Mouse (Mus musculus): Measurements from ENCODE around the gene Nelfcd.

The Nelfcd gene

DNA sequence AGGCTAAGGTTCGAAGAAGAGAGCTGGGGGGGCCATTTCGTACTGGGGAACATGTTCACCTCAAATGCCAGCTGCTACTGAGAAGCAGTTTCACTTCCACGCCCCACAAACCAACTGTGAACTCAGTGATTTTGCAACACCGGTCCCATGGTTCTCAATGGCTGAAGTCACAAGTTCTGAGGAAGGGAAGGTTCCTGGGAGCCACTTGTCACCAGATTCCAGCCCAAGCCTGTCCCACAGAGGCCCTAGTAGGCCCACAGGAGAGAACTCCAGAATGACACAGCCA, 22.0 kb downstream of the Nelfcd start:
- no peak for DNase-seq (ENCODE audit: low read depth)

DNA sequence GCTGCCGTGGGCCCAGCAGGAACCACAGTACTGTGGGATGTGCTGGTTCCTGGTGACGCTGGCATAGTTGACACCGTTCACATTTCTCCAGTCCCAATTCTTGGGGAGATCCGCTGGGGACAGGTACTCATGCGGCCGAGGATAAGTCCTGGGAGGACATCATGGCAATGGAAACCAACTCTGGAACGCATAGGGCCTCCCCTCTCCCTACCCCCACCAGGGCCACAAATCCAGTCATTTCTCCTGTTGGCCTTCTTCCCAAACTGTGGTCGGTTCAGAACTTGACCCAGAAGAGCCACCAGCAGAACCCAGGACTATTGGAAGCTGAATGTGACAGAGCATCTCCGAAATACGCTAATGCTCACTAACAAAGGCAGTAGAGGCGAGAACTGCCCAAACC, 22.6 kb downstream of the Nelfcd start:
- no peak for DNase-seq (ENCODE audit: low read depth)

DNA sequence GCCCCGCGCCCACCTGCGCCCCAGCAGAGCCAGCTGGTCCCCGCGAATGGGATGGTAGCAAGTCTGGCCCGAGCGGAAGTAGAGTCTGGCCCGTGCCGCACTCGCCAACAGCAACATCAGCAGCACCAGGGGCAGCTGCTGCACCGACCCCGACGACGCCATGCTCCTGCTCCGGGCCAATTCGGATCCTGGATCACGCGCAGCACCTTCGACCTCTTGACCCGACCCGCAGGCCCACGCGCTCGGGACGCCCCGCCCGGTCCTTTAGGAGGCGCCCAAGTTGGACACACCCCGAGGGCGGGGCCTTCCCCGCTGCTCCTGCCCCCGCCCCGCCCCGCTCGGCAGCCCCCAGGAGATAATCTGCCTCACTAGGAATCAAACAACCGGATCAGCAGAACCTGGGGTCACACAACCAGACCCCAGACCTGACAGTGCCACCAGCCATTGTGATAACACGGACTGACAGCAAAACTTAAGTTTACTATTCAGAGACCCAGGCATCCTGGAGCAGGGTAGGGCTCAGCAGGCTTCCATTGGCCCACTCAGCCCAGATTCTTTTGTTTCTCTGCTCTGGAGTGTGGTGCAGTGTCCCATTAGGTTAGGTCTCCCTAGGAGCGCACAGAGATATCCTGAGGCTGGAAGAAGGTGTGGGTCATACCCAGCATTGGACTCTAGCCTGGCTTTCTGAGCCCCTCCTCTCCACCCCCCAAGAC, 23.3 kb downstream of the Nelfcd start, which contains the start of gene Ctsz:
Gene Ctsz, minus strand, starts transcription at position 303 of the 713 bp plus-strand sequence.
- peak; percentile 82 for DNase-seq (ENCODE audit: low read depth)

DNA sequence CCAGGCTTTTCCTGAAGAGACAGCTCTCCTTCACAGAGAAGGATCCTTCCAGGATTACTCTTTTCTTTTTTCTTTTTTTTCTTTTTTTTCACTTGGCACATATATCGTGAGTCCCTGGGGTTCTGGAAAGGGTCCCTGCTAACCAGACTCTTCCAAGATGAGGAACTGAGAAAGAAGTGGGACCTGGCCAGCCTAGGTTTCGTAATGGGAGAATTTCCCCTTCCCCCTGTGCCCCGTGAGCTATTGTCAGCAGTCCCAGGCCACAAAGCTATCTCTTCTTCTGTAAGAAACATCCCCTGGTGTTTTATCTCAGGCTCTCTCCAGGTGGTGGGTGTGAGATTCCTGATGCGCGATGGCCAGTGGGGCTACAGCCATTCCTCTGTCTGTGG, 23.8 kb downstream of the Nelfcd start:
- no peak for DNase-seq (ENCODE audit: low read depth)

DNA sequence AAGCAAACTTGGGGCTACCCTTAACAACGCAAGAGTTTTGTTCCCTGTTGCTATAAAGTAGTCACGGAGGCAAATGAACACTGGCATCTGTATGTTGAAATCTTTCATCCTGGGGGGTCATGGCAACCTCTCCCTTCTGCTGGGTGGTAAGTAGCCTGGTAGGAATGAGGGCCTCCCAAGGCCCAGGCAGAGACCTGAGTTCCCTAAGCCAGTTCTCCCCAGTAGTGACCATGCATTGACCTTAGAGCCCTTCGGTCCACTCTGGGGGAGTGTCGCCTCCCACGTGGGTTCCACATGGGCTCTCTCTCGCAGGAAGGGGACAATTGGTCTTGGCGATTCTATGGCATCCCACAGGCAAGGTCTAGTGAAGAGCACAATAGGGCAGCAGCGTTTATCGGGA, 24.4 kb downstream of the Nelfcd start:
- DNase-seq (ENCODE audit: low read depth), result no peak

DNA sequence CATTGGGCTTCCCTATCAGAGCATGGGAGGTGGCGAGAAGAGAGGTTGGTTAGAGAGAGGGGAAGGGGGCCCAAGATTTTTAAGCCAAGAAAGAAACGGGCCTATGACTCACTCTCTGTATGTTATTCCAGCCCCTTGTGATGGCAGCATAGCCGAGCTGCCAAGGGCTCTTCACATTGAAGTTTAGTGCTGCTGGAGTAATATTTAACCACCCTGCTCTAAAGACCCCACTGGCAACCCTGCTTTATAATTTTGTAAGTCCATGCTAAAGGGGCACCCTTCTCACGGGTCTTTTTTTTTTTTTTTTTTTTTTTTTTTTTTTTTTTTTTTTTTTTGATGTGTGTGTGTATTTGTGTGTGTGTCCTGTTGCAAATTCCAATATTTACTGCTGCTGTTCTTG, 26.3 kb downstream of the Nelfcd start:
- DNase-seq (ENCODE audit: low read depth), result peak; percentile 16

DNA sequence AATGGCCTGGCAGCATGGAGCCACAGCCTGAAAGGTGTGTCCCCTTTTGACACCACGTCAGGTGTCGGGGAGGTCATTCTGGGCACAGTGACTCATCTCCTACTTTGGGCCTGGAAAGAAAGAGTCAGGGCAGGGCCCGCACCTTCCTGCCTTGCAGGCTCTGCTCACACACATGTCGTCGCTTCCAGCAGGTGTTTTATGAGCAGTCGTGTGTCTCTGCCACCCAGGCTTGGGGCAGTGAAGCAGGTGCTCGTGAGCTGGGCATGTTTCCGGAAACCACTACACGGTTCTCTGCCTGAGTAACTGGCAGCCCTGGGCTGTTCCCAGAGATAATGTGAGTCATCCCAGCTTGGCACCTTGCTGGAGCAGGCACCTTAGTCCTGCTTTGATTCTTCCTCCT, 26.9 kb downstream of the Nelfcd start:
- DNase-seq (ENCODE audit: low read depth), result no peak

DNA sequence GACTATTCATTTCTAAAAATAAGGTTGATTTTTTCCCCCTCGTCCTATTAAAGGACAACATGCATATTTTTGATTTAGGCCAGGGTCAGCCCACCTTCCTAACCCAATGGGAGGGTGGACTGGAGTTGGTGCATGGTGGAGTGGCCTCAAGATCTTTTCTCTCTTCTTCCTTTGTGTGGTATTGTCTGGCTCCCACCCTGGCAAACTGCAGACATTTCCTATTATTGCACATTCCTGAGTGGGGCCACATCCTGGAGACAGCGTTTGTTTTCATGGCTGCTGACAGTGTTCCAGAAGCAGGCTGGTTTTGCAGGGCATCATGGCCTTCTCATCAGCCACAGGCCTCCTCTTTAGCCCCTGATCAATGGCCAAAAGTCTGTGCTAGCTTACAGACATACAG, 27.4 kb downstream of the Nelfcd start:
- peak; percentile 12 for DNase-seq (ENCODE audit: low read depth)

DNA sequence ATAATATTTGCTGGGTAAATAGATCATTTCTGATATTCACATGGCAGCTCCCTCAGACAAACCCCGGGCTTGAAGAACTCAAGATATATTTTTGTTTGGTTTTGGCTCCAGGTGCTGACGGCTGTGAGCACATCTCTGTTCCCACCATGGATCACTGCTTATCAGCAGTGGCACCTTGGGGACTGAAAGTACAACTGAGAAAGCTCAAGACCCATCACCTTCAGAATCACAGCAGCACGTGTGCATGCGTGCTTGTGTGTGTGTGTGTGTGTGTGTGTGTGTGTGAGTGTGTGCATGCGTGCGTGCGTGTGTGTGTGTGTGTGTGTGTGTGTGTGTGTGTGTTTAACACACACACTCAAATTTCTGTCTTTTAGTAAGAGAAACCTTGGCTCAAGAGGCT, 28.8 kb downstream of the Nelfcd start:
- no peak for DNase-seq (ENCODE audit: low read depth)

DNA sequence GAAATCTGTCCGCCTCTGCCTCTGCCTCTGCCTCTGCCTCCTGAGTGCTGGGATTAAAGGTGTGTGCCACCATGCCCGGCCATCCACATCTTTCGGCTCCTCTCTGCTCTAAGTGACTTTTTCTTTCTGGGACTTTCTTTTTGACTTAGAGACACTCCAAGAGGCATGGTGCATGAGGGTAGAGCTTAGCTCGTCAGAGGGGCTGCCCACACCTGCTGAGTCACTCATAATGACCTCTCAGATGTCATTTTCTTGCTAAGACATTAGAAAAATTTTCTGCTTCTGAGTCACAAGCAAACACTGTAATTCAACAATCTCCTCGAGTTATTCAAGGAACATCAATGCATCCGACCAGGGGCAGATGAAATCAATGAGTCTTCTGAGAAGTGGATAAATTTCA, 29.4 kb downstream of the Nelfcd start:
- DNase-seq (ENCODE audit: low read depth), result peak; percentile 5

DNA sequence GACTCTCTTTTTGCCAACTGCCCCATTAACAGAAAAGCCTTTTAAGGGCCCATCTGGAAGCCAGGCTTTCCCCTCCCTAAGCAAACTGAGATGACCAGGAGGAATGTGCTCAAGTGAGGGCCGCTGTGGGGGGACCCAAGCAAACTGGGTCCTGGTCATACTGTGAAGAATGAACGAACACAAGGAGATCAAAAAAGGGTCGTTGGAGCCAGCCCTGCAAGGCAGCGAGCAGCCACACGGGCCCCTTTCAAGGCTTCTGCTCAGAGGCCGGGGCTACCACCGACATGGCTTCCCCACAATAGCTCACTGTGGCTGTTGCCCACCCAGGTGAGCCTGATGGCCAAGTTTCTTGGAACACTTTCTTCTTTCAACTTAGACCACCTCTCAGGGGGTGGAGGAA, 30.9 kb downstream of the Nelfcd start:
- no peak for DNase-seq (ENCODE audit: low read depth)

DNA sequence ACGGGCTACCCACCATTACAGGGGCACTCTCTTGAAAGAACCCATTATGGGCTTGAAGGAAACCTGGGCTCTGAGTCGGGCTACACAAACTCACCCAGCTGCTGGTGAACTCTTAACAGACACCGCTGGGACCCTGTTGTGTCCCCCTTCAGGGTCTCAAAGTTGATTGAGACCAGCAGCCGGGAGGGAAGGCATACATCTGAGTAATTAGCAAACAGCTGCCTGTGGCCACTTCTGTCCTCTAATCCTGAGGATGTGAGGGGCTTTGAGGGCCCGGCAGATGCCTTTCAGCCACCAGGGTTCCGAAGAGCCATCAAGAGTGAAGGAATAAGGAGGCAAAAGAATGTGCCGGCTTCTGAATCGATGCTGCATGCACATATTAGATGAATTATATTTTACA, 31.3 kb downstream of the Nelfcd start:
- no peak for DNase-seq (ENCODE audit: low read depth)

DNA sequence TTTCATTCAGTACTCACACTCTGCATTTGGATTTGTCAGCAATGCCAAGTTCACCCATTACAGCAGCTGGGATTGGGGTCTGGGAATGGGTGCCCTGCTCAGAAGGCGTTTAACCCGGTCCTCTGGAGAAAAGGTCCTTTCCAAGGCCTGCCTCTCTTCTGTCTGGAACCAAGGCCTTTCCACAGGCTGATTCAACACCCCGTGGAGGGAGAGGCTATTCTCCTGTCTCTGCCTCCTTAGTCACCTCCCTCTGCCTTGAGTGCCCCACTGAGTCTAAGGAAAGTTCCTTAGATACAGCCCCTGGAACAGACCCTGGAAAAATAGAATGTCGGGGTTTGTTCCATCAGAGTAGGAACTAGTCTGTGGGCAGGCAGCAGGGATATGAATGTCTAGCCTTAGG, 32.8 kb downstream of the Nelfcd start:
- no peak for DNase-seq (ENCODE audit: low read depth)

DNA sequence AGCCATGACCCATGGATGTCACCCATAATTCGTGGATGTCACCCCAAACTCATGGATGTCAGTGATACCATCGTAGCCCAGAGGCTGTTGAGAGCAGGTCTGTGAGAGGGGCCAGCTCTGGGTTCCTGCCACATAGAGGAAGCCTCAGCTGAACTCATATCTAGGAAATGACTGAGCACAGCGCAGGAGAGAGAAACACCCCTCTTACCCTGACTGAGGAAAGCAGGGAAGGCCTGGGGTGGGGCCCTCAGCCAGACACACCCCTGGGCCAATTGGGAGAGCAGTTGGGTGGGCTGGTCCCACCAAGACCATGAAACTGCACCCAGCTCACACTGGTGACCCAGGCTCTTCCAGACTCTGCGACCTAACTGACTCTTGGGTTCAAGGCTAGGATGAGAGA, 34.7 kb downstream of the Nelfcd start, which contains the start of gene Tubb1:
Gene Tubb1, plus strand, starts transcription at position 343 of the 400 bp plus-strand sequence.
- no peak for DNase-seq (ENCODE audit: low read depth)

DNA sequence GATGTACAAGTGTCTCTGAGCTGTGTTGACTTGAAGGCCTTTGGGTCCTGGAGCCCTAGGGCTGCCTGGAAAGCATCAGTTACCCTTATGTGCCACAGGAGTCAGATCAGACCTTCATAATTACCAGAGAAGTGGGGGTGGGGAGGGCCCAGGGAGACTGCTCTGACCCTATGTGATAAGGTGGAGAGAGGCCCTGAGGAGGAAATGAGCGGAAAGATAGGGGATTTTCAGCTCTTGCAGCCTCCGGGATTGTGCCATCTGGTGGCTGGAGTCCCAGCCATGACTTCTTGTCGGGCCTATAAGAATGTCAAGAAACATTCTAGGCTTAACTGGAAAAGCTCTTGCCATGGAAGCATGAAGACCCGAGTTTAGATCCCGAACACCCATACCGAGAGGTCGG, 38.1 kb downstream of the Nelfcd start:
- peak; percentile 56 for DNase-seq (ENCODE audit: low read depth)

DNA sequence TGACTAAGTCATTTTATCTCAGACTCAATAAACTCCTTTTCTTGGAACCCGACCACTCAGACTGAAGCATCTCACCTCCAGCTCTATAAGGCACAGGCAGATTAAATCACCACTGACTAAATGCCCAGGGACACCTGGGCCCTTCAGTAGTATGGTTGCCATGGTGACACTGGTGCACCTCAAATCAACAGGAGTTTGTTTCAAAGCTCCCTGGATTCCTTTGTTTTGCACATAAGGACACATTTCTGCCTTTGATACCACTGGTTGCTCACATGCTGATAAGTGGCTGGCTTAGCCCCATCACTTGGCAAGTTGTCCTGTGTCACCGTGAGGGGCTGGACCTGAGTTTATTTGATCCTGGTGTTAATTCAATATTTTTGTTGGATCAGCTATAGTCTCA, 43.8 kb downstream of the Nelfcd start:
- DNase-seq (ENCODE audit: low read depth), result no peak

DNA sequence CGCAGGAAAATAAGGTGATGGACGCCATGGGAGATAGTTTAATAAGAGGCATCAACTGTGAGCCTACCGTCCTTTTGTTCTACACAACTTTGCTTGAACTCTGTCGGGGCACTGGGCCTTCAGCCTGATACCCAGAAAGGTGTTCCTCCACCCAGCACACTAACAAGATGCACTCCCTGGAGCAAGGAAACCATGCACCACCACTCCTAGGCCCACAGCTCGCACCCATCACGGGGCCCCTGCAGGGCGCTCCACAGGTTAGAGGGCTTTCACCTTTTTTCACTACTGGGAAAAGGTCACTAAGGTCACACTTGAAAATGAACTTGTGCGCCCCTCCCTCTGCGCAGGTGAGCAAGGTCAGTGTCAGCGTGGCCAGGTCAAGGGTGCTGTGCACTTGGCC, 47.8 kb downstream of the Nelfcd start:
- DNase-seq (ENCODE audit: low read depth), result peak; percentile 6

DNA sequence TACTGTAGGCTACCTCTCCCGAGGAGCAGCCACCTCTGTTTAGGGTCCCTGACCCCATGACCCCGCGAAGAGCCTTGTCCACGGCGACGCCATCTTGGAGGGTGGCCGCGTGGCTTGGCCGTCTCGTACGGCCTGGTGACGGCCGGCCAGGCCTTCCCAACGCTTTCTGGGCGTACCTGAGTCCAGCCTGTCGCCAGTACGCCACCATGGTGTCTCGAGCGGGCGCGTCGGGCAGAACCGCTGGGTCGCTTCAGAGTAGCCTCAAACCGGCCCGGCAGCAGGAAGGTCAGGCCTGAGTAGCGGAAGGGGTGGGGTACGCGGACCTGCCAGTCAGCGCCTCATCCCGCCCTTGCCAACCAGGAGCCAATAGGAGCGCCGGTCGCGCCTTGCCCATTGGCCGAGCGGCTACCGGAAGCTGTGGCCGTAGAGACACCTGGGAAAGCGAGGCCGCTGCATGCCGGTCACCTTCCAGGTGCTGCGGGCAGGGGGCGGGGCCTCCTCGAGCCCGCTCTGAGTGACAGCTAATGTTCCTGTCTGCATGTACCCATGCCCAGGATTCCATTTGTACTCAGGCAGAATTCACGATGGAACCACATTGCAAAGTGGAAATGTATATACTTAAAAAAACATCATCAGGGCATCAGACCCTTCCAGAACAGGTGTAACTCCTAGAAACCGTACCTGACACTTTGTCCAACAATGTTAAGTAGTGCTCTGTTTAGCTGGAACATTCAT, 48.4 kb downstream of the Nelfcd start, which contains the start of gene Atp5e:
Gene Atp5e, minus strand, starts transcription at position 317 of the 735 bp plus-strand sequence.
- DNase-seq (ENCODE audit: low read depth), result peak; percentile 93

DNA sequence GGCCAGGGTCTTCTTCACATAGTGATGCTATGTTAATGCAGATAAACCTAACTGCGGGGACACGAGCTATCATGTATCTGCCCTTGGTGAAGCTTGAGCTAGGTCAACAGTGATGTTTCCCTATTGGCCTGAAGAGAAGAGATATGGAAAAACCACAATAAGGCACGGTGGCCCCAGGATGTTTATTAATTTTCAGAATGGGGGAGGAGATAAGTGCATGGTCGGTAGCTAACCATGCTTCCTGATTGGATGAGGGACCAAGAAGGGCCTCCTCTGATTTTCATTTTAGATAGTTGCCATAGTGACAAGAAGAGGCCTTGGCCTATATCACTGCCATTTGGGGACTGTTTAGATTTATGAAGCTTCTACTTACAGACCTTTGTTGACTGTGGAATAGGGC, 54.7 kb downstream of the Nelfcd start:
- DNase-seq (ENCODE audit: low read depth), result no peak

DNA sequence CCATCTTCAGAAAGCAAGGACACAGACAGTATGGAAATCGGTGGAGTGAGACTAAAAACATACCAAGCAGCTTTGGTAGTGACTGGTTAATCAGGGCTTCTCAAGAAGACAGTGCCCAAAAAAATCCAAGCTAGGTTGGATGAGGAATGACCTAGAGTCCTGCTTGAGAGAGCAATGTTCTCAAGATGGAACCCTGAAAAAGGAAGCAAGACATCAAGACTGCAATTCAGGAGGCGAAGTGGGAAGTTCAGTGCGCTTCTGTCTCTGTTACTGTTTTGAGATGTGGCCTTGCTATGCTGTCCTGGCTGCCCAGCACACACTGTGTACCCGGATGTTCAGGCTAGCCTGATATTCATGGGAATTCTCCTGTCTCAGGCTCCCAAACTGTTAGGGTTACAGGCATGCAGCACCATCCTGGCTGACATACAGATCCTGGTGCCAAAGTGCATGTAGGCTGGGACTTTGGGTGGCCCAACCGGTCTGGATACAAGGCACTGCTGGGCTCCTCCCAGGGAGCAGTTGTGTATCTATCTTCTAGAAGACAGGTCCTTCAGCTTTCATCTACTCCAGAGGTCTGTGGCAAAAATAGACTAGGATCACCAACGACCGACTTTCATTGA, 55.3 kb downstream of the Nelfcd start:
- no peak for DNase-seq (ENCODE audit: low read depth)

DNA sequence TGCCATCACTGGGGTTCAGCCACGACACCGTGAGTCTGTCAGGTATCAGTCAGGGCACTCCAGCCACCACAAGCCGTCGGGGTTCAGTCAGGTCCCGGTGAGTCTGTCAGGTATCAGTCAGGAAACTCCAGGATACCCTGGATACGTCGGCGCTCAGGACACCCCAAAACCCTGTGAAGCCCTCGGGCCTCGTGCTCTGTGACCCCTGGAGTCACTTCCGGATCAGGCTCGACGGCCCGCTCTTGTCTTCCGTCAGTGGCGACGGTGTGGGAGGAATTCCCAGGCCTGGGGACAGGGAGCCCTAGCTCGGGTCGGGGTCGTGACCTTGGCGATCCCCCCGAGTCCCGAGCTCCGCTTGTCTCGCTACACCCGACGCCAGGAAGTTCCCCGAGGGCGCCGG, 56.8 kb downstream of the Nelfcd start:
- peak; percentile 52 for DNase-seq (ENCODE audit: low read depth)

DNA sequence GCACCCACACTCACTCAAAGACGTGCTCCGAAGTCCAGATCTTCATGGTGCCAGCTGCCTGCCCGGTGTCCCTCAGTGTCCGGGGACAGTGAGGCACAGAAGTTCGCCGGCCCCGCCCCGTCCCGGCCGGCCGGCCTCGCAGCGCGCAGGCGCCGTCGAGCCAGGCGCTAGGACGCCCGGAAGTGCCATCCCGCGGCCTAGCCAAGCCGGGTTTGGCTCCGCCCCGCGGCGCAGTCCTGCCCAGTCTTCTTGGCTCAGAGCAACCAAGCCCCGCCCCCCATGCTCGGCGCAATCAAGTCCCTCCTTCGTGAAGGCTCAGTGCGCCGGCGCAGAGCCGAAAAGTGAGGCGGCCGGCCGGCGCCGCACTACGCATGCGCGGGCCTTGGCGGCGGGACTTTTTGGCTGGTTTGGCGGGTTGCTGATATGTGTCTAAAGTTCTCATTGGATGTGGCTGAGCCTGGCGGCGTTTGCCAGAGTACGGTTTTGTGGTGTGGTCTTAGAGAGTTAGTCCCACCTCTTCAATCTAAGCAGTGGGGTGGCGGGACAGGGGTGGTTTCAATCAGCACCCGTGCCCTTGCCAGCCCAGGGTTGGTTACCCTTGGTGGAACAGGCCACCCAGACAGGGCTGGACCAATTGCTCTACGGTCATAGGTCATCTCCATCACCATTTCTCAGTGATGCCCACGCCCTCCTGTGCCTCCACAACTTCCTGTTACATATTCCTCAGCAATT, 57.4 kb downstream of the Nelfcd start, which contains the start of gene Prelid3b:
Gene Prelid3b, minus strand, starts transcription at position 264 of the 732 bp plus-strand sequence.
- peak; percentile 100 for DNase-seq (ENCODE audit: low read depth)

DNA sequence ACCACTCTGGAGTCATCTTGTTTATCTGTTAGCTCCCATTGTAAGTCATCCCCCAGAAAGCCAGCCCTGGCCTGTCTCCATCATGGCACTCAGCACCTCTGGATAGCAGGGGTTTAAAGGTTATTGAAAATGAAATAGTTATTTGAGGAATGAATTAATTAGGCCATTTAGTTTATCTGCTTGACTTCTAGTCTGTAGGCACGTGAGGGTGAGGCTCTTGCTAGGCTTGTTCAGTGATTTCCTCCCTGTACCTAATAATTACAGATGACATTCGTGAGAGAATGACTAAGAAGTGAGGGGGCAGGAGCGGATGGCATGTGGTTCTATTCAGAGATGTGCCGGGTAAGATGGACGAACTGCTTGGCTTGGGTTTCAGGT, 57.9 kb downstream of the Nelfcd start:
- no peak for DNase-seq (ENCODE audit: low read depth)

Measured in NIH3T3 (cell line).